Mouse (Mus musculus) midbrain, embryonic 12.5 days (tissue): ENCODE results near the gene Traf2. TPM values are rescaled to one million over a fixed set of nuclear protein-coding genes. Genes with fewer than 3 reads are reported as not detected.
A peak's percentile ranks its signal among the peaks of the same experiment; 100 is the strongest.

ENCODE experiments used
- ATAC-seq: fragments of 200-750 bp; cut with Nextera tagmentation; 2 replicates; pipeline ENCODE4 v1.8.0; 2017; ENCODE audit warnings: low read depth, moderate TSS enrichment, moderate library complexity; ENCODE audit not compliant: low FRiP score
- H3K27ac ChIP-seq: fragments of 300-500 bp; sonication (generic); replicated peaks from 2 replicates; pipeline ENCODE4 v1.5.1; 2016; ENCODE audit warnings: mild to moderate bottlenecking
- H3K27me3 ChIP-seq: fragments of 300-500 bp; sonication (generic); 2 replicates; pipeline ENCODE4 v1.6.1; 2016; ENCODE audit warnings: mild to moderate bottlenecking
- H3K36me3 ChIP-seq: fragments of 300-500 bp; sonication (generic); 2 replicates; pipeline ENCODE4 v1.6.1; 2016
- H3K4me1 ChIP-seq: fragments of 300-500 bp; sonication (generic); 2 replicates; pipeline ENCODE4 v1.6.1; 2016
- H3K4me2 ChIP-seq: fragments of 300-500 bp; sonication (generic); replicated peaks from 2 replicates; pipeline ENCODE4 v1.6.1; 2016; ENCODE audit warnings: mild to moderate bottlenecking, moderate library complexity
- H3K4me3 ChIP-seq: fragments of 300-500 bp; sonication (generic); 2 replicates; pipeline ENCODE4 v1.5.1; 2016; ENCODE audit warnings: mild to moderate bottlenecking
- H3K9ac ChIP-seq: fragments of 300-500 bp; sonication (generic); replicated peaks from 2 replicates; pipeline ENCODE4 v1.6.1; 2016; ENCODE audit warnings: mild to moderate bottlenecking, moderate library complexity
- H3K9me3 ChIP-seq: fragments of 300-500 bp; sonication (generic); 2 replicates; pipeline ENCODE4 v1.6.1; 2016; ENCODE audit warnings: mild to moderate bottlenecking
- WGBS: fragments of 180-500 bp; shearing (Covaris S2); methylation state at CpG from one replicate; pipeline ENCODE4 v1.1.7; 2016; 5-methylcytosine and 5-hydroxymethylcytosine counted together
- polyA plus RNA-seq: library from polyadenylated mRNA; unstranded; fragments of >200 nt; fragmentation: Nextera tagmentation; extraction: Ambion mirVana; gene quantifications from 2 replicates; pipeline ENCODE4 v1.2.1, GENCODE M21; 2016

Gene Traf2
- polyA plus RNA-seq, 1 experiment from 2014 or later = 32.4 TPM

- Histone ChIP-seq H3K9ac (no peak overlapping the region), H3K4me2 (peak overlapping the region; percentile 68), H3K27me3 (peaks cover 58% of the 10 kb centered on the region), H3K4me3 (0 out of 2 replicates have a peak overlapping the region, but pooled peaks have one; percentile 41), H3K4me1 (peaks cover 47% of the 10 kb centered on the region), H3K9me3 (no peaks in the 10 kb centered on the region), H3K36me3 (peaks cover 28% of the 10 kb centered on the region), H3K27ac (no peak overlapping the region)
- ATAC-seq = no peak
- 44% methylated on average over 6 of the region's 6 CpGs for WGBS
These were observed 33.9 kb upstream of the Traf2 start for GRCm38 (mm10) chr2:25580621-25581101.

- whole genome bisulfite sequencing = 8% methylated on average over 27 of the region's 27 CpGs
- Histone ChIP-seq H3K27me3 (peaks cover 59% of the 10 kb centered on the region), H3K9me3 (no peaks in the 10 kb centered on the region), H3K4me1 (peaks cover 53% of the 10 kb centered on the region), H3K4me3 (peak overlapping the region; percentile 21), H3K27ac (no peak overlapping the region), H3K9ac (no peak overlapping the region), H3K4me2 (peak overlapping the region; percentile 25), H3K36me3 (peaks cover 21% of the 10 kb centered on the region)
- ATAC-seq = no peak
These were observed 33.2 kb upstream of the Traf2 start for GRCm38 (mm10) chr2:25579737-25580460.

- no peaks in the 10 kb centered on the region for H3K9me3 ChIP-seq
- H3K4me2 ChIP-seq = peak overlapping the region; percentile 47
- peaks cover 12% of the 10 kb centered on the region for H3K36me3 ChIP-seq
- H3K9ac ChIP-seq = no peak overlapping the region
- H3K4me1 ChIP-seq = peaks cover 54% of the 10 kb centered on the region
- H3K4me3 ChIP-seq = peak overlapping the region; percentile 21
- no peak for ATAC-seq
- H3K27me3 ChIP-seq = peaks cover 59% of the 10 kb centered on the region
- 6% methylated on average over 77 of the region's 77 CpGs for WGBS
- H3K27ac ChIP-seq = no peak overlapping the region
These were observed 32.3 kb upstream of the Traf2 start for GRCm38 (mm10) chr2:25578796-25579736.

- peaks cover 63% of the 10 kb centered on the region for H3K4me1 ChIP-seq
- peaks cover 59% of the 10 kb centered on the region for H3K27me3 ChIP-seq
- ATAC-seq = no peak
- no peak overlapping the region for H3K9ac ChIP-seq
- H3K36me3 ChIP-seq = peaks cover 3% of the 10 kb centered on the region
- H3K27ac ChIP-seq = no peak overlapping the region
- no peaks in the 10 kb centered on the region for H3K9me3 ChIP-seq
- peak overlapping the region; percentile 23 for H3K4me3 ChIP-seq
- H3K4me2 ChIP-seq = peak overlapping the region; percentile 47
- WGBS = 5% methylated on average over 73 of the region's 75 CpGs
These were observed 31.4 kb upstream of the Traf2 start for GRCm38 (mm10) chr2:25577951-25578795.

- Histone ChIP-seq H3K9ac (no peak overlapping the region), H3K4me3 (peak overlapping the region; percentile 23), H3K4me2 (peak overlapping the region; percentile 47), H3K27ac (no peak overlapping the region), H3K4me1 (peaks cover 60% of the 10 kb centered on the region), H3K9me3 (no peaks in the 10 kb centered on the region), H3K36me3 (peaks cover 8% of the 10 kb centered on the region; the same call in 1 of the 2 replicates), H3K27me3 (peaks cover 59% of the 10 kb centered on the region)
- WGBS = 14% methylated on average over 92 of the region's 92 CpGs
- no peak for ATAC-seq
These were observed 30.5 kb upstream of the Traf2 start for GRCm38 (mm10) chr2:25576965-25577891.

GRCm38 (mm10) chr2:25576028-25576850 lies 29.5 kb upstream of the Traf2 start:
- Histone ChIP-seq H3K27me3 (peaks cover 57% of the 10 kb centered on the region), H3K4me2 (peak overlapping the region; percentile 94), H3K4me1 (peaks cover 52% of the 10 kb centered on the region), H3K9ac (peak overlapping the region; percentile 66), H3K27ac (no peak overlapping the region), H3K9me3 (no peaks in the 10 kb centered on the region), H3K4me3 (0 out of 2 replicates have a peak overlapping the region, but pooled peaks have one; percentile 58), H3K36me3 (peaks cover 16% of the 10 kb centered on the region)
- ATAC-seq = no peak
- WGBS = 70% methylated on average over 14 of the region's 16 CpGs

GRCm38 (mm10) chr2:25575432-25576027 lies 28.8 kb upstream of the Traf2 start:
- Histone ChIP-seq H3K36me3 (peaks cover 20% of the 10 kb centered on the region), H3K9ac (peak overlapping the region; percentile 66), H3K4me3 (peak overlapping the region; percentile 58), H3K27me3 (peaks cover 50% of the 10 kb centered on the region), H3K27ac (peak overlapping the region; percentile 86), H3K4me2 (peak overlapping the region; percentile 94), H3K9me3 (no peaks in the 10 kb centered on the region), H3K4me1 (peaks cover 50% of the 10 kb centered on the region)
- 0 out of 2 replicates have a peak, but pooled peaks have one; percentile 3 for ATAC-seq
- 15% methylated on average over 21 of the region's 21 CpGs for WGBS

GRCm38 (mm10) chr2:25574579-25575431 lies 28.1 kb upstream of the Traf2 start, which contains the start of the genes Mamdc4 and Phpt1:
TSS of gene Mamdc4 (minus strand) at chr2:25574845.
TSS of gene Phpt1 (minus strand) at chr2:25575224.
- under 1% methylated on average over 39 of the region's 45 CpGs for WGBS
- H3K4me1 ChIP-seq = peaks cover 48% of the 10 kb centered on the region
- peak within 1 kb of the TSS; percentile 66 for H3K9ac ChIP-seq
- peaks cover 23% of the 10 kb centered on the region for H3K36me3 ChIP-seq
- H3K9me3 ChIP-seq = no peaks in the 10 kb centered on the region
- H3K4me3 ChIP-seq = peak within 1 kb of the TSS; percentile 58
- H3K27me3 ChIP-seq = peaks cover 42% of the 10 kb centered on the region
- peak; percentile 98 for ATAC-seq
- H3K27ac ChIP-seq = peak within 1 kb of the TSS; percentile 86
- peak within 1 kb of the TSS; percentile 94 for H3K4me2 ChIP-seq

- peak overlapping the region; percentile 94 for H3K4me2 ChIP-seq
- peaks cover 30% of the 10 kb centered on the region for H3K36me3 ChIP-seq
- H3K4me1 ChIP-seq = peaks cover 42% of the 10 kb centered on the region
- peak overlapping the region; percentile 58 for H3K4me3 ChIP-seq
- H3K27me3 ChIP-seq = peaks cover 36% of the 10 kb centered on the region
- WGBS = 20% methylated on average over 11 of the region's 11 CpGs
- 0 out of 2 replicates have a peak, but pooled peaks have one; percentile 7 for ATAC-seq
- no peaks in the 10 kb centered on the region for H3K9me3 ChIP-seq
- H3K9ac ChIP-seq = peak overlapping the region; percentile 63
- H3K27ac ChIP-seq = peak overlapping the region; percentile 86; the same call in 1 of the 2 replicates
These were observed 27.4 kb upstream of the Traf2 start for GRCm38 (mm10) chr2:25574136-25574535.
